Mouse (Mus musculus): Measurements from ENCODE around the gene Arhgap27. TPM values are rescaled to one million over a fixed set of nuclear protein-coding genes. Genes with fewer than 3 reads are reported as not detected.
"Not testable (repeated sequence)": the region's sequence is repeated elsewhere in the genome, so short reads cannot be mapped to it uniquely, and the experiment has no call there.

Gene Arhgap27
- polyA plus RNA-seq (2012; rRNA removed) = 27.6 and 28.1 TPM in 2 replicates

DNA sequence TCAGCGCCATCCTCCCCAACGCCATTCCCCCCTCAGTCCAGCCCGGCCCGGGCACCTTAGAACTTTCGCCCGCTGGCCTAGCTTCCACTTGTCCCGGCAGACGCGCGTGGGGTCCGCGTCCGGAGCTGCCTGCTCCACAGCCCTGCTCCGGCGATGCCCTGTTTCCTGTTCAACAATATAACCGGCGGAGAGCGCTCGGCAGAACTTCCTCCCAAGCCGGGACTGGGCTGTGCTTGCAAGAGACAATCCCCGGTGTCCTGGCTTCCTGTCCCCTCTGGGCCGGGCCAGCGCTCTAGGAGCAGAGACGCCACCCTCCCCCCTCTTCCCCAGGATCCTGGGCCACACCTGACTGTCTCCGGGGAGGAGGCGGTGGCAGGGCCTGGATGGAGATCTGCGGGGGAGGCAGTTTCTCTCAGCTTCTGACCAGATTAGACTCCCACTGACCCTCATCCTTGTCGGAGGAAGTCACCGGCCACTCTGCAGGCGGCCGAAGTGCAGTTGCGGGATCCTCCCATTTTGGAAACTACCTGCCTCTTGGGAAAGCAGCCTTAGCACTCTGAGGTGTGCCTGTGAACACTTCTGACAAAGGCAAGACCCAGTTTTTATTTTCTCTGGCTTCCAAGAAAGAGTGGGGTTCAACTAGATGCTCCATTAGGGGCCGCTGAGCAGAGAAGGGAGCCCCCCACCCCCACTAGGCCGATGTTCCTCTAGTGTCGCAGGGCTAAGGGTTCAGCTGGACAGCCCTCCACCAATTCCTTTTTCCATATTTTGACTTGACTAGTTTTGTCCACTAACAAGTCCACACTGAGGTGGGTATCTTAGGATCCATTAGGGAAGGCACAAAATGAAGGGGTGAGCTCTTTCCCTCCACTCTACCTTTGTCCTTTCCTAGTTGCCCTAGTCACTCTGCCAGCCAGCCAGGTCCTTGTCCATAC, at the start of gene Arhgap27:
Arhgap27 (minus strand) TSS at position 479 of the 935 bp plus-strand sequence.
- no peak for DNase-seq (ENCODE audit: low read depth)

DNA sequence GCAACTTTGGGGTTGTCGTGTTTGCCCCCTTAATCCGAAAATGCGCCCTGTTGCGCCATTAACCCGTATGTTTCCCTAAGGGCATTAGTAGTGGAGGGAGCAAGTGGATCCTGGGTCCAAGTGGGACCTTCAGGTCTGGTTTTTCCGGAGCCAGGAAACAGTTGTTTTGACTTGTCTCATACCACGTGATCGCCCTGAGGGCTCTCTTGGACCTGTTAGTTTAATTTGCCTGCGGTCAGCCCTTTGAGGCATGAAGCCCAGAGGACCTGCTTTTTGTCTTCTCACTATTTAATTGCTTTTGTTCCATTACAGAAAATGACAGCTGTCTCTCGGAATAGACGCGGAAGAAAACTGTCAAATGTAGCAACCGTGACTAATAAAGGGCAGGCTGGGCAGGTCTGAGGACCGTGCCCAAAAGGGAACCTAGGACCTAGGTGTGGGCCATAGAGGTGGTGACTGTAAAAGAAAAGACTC, 49.5 kb upstream of the Arhgap27 start:
- no peak for DNase-seq (ENCODE audit: low read depth)

DNA sequence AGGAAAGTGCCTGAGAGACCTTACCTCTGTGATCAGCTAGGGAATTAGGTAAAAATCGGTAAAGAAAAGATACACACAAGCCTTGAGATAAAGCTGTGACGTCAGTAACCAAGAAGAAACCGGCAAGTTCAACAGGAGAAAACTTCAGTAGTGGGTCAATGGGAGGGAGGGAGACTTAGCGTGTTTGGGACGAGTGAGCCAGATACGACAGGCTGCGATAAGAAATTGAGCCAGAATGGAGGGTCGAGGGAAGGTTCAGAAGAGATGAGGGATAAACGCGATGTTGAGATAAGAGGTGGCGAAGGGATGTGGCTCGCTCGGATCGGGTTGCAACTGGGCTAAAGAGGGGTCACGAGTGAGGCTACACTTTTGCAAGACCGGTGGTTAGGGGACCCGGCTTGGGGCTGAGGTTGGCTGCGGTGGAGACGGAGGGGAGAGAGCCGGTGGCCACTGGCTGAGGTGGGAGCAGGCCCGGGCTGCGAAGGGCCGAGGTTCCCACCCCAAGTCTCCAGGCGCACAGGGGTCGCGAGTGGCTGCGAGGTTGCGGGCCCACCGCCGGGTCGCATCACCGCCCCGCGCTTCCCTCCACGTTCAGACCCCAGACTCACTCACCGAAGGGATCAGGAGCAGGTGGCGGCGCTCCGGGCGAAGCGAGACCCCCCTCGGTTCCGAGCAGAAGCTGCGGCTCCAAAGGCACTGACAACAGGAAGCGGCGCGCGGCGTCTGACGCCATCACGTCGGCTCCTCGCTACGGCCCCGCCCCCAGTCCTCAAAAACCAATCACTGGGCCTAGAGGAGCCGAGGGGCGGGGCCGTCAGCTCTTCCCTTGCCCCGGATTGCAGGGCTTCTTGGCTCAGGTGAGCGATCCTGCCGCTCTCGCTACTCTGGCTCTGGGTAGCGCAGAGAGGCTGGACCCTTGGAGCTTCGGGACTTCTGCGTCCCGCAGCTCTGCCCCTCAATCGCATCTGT, 48.8 kb upstream of the Arhgap27 start, which contains the start of gene Plekhm1:
Plekhm1 (minus strand) TSS at position 707 of the 969 bp plus-strand sequence.
- no peak for DNase-seq (ENCODE audit: low read depth)

DNA sequence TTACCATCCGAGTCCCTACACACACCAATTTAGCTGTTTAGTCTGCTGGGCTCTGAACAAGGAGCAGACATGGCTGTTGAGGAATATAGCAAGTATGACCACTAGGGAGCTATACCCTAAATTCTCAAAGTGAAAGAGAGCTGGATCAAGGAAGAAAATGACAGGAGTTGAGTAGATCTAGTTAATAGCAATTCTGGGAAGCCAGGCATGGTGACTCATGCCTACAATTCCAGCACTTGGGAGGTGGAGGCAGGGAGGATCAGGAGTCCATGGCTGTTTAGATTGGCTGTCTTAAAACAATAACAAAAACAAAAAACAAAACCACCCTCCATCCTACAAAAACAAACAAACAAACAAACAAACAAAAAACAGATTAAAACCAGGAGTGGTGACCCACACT, 47.8 kb upstream of the Arhgap27 start:
- no peak for DNase-seq (ENCODE audit: low read depth)

DNA sequence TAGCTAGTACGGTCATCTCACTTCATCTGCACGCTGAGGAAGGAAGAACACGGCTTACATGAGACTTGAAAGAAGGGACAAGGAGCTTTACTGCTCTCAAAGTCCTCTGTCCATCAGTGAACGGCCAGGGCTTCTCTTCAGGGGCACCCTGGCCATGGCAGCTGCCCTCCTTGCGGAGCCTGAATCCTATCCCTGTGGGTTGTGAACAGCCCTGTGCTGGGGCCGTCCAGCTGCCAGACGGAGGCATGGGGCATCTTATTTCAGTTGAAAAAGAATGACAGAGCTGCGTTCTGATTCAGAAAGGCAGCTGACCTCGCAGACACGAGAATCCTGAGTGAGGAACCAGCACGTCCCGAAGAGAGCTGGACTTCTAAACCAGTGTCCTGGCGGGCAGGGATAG, 45.4 kb upstream of the Arhgap27 start:
- no peak for DNase-seq (ENCODE audit: low read depth)

DNA sequence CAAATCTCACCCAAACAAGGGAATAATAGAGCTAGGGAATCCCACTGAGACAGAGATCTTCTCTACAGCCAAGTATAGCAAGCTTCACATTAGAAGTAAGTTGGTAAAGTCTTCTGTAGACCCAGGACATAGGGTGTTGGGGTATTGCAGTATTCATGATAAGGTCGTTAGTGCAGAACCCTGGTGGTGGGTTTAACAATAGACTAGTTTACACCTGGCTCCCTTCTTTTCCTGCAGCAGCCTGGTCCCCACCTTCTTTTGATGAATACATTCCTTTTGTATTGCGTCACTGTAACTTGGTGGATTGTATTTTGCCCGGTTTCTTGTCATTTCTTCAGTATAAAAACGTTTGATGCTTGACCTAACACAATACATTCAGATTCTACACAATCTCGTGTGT, 43.6 kb upstream of the Arhgap27 start:
- not testable (repeated sequence) for DNase-seq (ENCODE audit: low read depth)

DNA sequence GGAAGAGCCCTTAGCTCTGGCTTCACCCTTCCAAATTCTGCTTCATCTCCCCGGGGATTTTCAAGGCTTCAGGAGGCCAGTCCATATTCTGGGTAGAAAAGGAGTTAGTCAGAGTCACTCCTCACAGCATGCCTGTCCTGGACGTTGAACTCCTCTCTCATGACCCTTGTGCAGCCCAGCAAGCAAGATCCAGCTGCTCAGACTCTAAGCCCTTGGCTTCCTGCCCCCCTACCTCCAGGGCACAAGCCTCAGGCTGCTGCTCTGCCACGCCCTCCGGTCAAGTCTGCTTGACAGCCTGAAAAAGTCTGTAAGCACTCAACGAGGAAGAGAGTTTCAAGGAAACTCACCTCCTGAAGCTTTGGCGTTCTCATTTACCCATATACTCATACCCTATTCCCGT, 43.1 kb upstream of the Arhgap27 start:
- no peak for DNase-seq (ENCODE audit: low read depth)

DNA sequence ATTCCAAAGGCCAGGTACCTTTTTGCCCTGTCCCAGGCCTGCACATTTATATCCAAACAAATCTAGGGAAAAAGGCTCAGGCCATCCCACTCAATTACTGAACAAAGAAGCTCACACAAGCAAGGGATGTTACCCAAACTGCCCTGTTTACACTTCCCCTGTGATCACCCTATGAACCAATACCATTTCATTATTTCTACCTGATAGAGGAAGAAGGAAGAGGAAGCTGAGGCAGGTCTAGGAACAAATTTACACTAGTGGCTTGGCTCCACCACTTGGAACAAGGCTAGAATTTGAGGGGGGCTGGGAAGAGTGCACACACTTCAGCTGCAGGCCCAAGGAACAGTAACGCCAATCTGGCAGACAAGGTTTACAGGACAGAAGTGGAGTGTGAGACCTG, 42.3 kb upstream of the Arhgap27 start:
- no peak for DNase-seq (ENCODE audit: low read depth)

DNA sequence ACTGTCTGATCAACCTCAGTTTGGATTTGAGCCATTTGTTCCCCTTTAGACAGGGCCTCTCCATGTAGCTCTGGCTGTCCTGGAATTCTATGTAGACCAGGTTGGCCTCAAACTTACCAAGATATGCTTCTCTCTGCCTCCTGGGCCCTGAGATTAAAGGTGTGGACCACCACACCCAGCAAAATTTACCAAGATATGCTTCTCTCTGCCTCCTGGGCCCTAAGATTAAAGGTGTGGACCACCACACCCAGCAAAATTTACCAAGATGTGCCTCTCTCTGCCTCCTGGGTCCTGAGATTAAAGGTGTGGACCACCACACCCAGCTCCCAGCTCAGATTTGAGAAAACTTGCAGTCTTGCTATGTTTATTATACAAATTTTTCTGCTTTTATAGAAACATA, 41.1 kb upstream of the Arhgap27 start:
- no peak for DNase-seq (ENCODE audit: low read depth)

DNA sequence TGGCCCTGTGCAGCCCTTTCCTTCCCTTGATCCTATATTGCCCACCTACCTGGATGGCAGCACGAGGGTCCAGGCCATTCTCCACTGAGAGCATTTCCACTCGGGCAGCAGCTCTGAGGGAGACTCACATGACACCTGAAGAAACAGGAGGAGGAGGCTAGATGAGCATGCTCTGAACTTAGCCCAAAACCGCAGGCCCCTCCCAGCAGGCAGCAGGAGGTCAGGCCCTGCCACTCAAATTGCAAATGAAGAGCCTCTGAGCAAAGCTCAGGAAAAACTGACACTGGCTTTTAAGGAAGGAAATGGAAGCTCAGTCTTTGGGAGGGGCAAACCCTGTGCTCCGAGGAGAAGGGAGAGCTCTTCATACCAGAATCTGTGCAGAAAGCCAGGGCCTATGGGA, 40.3 kb upstream of the Arhgap27 start:
- no peak for DNase-seq (ENCODE audit: low read depth)

DNA sequence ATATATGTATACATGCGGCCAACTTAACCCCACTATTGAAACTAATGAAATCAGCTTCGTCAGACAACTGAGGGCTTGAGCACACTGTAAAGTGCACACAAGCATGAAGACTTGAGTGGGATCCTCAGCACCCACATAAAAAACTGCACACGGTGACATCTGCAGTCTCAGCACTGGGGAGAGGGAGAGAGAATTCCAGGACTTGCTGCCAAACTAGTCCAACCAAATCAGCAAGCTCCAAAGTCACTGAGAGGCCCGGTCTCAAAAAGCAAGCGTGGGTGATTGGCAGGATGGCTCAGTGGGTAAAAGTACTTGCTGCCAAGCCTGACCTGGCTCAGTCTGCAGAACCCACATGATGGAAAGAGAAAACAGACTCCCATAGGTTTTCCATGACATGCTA, 39.2 kb upstream of the Arhgap27 start:
- no peak for DNase-seq (ENCODE audit: low read depth)

DNA sequence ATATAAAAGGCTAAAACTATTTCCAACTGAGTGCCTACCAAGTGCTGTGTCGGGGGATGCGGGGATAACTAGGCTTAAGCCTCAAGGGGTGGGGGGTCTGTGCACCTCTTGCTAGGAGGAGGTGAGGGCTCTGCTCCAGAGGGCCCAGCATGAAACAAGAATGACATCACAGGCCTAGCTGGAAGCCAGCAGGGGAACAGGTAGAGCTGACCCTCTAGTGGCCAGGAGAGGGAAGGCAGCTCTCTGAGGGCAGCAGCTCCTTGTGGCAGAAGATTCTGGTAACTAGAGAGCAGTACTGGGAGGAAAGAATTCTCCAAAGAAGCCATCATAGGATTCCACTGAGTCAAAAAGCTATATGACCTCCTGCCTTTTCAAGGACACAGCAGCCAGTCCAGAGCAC, 38.7 kb upstream of the Arhgap27 start:
- DNase-seq (ENCODE audit: low read depth) = no peak

DNA sequence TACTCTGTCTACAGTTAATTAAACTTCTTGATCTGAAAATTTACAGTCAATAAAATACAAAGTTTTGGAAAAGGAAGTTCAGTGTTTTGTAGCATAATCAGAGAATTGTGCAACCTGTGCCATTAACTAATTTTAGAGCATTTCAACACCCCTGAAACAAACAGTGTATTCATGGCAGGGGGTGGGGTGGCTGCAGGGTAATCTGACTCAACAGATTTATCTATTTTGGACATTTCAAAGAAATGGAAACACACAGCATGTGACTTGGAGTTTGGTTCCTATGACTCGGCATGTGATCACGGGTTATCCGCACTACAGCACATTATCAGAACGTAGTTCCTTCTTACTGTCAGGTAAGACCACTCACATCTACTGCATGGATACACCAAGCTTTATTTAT, 36.5 kb upstream of the Arhgap27 start:
- DNase-seq (ENCODE audit: low read depth) = no peak

DNA sequence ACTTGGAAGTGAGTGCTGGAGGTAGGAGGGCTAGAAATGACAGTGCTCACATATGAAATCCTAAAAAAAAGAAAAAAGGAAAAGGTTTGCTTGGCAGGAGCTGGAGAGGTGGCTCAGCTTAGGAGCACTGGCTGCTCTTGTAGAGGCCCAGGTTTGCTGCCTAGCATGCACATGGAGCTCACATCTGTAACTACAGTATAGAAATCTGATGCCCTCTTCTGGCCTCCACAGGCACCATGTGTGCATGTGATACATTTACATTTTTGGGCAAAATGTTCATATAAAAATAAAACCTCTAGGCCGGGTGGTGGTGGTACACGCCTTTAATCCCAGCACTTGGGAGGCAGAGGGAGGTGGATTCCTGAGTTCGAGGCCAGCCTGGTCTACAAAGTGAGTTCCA, 35.6 kb upstream of the Arhgap27 start:
- DNase-seq (ENCODE audit: low read depth) = no peak

DNA sequence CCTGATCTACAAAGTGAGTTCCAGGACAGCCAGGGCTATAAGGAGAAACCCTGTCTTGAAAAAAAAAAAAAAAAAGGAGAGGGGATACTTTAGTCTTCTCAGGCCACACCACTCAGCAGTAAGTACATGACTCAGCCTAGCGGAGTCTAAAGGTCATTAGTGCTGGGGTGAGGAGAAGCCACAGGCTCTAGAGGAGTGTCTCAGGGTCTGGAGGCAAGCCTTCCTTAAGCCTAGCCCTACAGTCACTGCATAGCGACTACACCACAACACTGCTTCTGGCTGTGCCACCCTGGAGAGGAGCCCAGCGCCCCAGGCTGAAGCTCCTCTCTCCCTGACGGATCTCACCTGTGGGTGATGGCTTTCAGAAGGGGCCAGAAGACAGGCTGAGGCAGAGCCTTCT, 33.2 kb upstream of the Arhgap27 start:
- no peak for DNase-seq (ENCODE audit: low read depth)

DNA sequence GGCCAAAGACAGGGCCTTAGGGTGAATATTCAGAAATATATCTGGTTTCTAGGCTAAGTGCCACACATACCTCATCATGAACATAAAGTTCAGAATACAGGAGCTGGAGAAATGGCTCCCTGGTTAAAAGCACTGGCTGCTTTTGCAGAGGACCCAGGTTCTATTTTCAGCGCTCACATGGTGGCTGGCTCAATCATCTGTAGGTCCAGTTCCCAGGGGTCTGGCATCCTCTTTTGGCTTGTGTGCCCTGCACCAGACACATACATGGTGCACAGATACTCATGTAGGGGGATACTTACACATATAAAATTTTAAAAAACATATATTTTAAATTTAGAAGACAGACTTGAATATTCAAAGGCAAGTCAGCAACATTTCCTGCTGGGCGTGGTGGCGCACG, 32.7 kb upstream of the Arhgap27 start:
- DNase-seq (ENCODE audit: low read depth) = no peak

DNA sequence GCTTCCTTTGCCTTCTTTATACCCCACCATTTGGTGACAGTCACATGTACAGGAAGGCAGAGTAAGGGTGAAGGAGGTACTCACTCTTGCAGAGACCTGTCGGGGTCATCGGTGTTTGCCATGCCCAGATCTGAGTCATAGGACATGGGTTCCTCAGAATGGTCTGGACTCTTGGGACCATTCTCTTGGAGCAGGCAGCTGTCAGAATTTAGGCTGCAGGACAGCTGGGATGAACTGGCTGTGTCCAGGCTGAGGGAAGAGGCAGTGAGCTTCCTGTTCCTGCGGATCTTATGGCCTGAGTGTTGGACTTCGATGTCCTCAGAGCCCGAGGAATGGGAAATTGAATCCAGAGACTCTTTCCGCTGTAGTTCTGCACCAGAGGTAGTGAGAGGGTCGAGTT, 31.1 kb upstream of the Arhgap27 start:
- DNase-seq (ENCODE audit: low read depth) = no peak

DNA sequence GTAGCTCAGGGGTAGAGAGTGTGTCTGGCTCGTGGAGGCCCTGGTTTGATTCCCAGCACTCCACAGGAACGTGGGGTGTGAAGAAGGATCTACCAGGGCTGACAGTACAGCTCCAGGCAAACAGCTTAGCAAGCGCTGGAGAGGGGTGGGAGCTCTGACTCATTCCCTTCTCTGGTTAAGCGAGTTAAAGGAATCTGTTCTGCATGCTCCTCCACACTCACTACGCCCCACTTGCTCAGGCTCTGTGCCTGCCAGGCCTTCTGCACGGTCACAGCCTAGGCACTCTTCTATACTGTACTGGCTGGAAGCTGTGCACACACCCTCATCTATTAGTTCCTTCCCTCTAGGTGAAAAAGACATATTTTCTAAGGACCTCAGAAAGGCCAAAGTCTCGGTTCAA, 30.5 kb upstream of the Arhgap27 start:
- no peak for DNase-seq (ENCODE audit: low read depth)

DNA sequence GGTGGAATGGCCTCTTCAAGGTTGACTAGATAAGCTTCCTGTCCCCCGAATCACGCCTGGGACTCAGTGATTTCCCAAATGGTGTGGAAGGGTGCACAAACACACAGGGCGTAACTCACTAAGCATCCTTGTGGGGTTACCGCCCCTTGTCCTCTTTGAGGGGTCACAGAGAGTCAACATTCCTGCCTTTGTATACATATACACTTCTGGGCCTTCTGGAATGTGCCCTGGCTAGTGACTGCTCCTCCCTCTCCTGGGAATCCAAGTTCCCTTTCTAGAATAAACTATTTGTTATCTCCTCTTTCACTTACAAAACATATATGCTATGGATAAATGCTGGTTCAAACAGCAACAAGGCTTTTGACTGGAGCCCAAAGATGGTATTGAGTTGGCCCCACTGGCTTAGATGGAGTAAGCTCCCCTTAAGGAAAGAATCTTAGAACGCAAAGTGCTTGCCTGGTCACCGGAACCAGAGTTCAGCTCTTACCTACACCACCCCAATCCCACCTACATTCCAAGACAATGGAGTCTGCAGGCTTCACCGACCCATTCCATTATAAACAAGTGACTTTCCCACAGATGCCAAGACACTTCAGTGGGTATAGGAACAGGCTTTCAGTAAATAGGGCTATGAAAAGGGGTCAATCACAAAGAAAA, 24.5 kb upstream of the Arhgap27 start:
- DNase-seq (ENCODE audit: low read depth) = no peak

DNA sequence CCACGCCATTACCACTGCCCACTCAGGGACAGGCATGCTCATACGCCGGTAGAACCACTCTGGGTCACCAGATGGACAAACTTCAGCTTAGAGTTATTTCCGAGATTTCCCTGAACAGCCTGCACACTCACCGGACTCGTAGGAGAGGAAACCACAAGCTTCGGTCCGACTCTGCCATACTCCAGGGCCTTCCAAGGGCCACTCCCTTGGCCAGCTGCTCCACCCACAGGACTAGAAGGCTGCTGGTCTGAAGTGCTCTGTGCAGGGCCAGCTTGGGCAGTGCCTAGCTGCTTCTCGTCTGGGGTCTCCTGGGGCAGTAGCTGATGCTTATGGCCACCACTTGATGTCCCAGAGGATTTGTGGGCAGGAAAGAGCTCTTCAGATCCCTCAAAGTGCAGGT, 23.3 kb upstream of the Arhgap27 start:
- no peak for DNase-seq (ENCODE audit: low read depth)

DNA sequence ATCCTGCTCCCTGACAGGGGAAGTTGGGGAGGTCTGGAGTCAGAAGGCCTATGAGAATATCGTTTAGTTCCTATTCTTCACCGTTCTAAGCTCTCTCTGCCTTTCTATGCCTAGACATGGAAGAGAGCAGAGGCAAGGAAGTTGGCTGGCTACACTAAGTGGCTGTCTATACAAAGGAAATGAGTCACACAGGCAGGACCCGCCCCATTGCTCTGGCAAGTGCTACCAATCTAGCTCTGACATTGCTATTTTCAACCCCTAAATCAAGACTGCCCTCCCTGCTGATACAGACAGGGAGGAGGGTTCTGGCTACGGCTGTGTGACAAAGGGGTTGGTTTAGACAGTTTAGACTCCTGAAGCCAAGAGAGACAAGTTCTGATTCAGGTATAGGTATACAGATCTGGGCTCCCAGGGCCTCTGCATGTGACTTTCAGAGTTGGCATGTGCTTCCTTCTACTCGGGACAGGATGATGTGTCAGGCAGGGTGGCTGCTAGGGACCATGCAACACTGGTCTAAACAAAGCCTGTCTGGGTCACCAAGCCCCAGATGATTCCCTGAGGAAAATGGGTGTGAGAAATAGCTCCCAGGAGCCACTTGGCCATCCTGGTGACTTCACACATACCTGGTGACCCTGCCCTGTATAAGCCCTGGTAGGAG, 18.6 kb upstream of the Arhgap27 start:
- DNase-seq (ENCODE audit: low read depth) = no peak

Measured in gonadal fat pad, adult 2 months (tissue).